Mouse (Mus musculus): ENCODE data around the gene Itgal. TPM values are rescaled to one million over a fixed set of nuclear protein-coding genes. Genes with fewer than 3 reads are reported as not detected.

Gene Itgal
- polyA plus RNA-seq, 1 experiment from 2014 or later, result 1.6 TPM

DNA sequence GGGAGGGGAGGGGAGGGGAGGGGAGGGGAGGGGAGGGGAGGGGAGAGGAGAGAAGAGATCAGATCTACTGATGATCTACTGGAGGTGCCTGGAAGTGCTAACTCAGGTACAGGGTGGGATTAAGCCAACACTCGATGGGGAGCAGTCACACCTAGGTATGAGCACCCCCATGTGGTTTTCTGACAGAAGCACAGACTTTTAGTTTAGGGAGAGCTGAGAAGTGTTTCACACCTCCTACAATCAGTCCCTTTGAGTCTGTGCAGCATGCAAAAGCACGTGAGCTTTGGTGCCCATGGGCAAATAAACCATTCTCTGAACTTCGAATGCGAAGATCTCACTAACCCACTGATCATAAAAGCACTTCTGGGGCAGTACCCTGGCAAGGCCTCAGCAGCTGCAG lies 46.3 kb downstream of the Itgal start:
- Histone ChIP-seq H3K4me2 (no peak overlapping the region), H3K4me1 (ENCODE audit: insufficient read depth) (0 out of 2 replicates have a peak, but pooled peaks cover 4% of the 10 kb centered on the region), H3K9ac (no peak overlapping the region), H3K4me3 (ENCODE audit: low read depth, low read length) (no peak overlapping the region), H3K27me3 (ENCODE audit: insufficient read depth, low read length) (no peaks in the 10 kb centered on the region), H3K9me3 (ENCODE audit: low read depth, low read length) (no peaks in the 10 kb centered on the region), H3K27ac (ENCODE audit: low read depth) (no peak overlapping the region), H3K36me3 (ENCODE audit: insufficient read depth) (peaks cover 28% of the 10 kb centered on the region)
- 0 out of 2 replicates have a peak, but pooled peaks have one; percentile 18 for TF ChIP-seq CTCF (IDR thresholded peaks at IDR 0.05; ENCODE audit: low read depth)
- 53% methylated on average over 4 of the region's 4 CpGs for WGBS
- DNase-seq (no peak), ATAC-seq (ENCODE audit: insufficient read depth) (no peak)

- H3K9me3 ChIP-seq (ENCODE audit: low read depth, low read length), result no peaks in the 10 kb centered on the region
- H3K4me3 ChIP-seq (ENCODE audit: low read depth, low read length), result no peak overlapping the region
- H3K27me3 ChIP-seq (ENCODE audit: insufficient read depth, low read length), result no peaks in the 10 kb centered on the region
- H3K27ac ChIP-seq (ENCODE audit: low read depth), result no peak overlapping the region
- DNase-seq (no peak), ATAC-seq (ENCODE audit: insufficient read depth) (no peak)
- H3K9ac ChIP-seq, result no peak overlapping the region
- H3K4me1 ChIP-seq (ENCODE audit: insufficient read depth), result 0 out of 2 replicates have a peak, but pooled peaks cover 4% of the 10 kb centered on the region
- peaks cover 28% of the 10 kb centered on the region for H3K36me3 ChIP-seq (ENCODE audit: insufficient read depth)
- no peak for TF ChIP-seq CTCF (IDR thresholded peaks at IDR 0.05; ENCODE audit: low read depth)
- 94% methylated on average over 7 of the region's 7 CpGs for WGBS
- H3K4me2 ChIP-seq, result no peak overlapping the region
Measured at GRCm38 (mm10) chr7:127342888-127343287, 46.8 kb downstream of the Itgal start.

GRCm38 (mm10) chr7:127343351-127344019 lies 47.4 kb downstream of the Itgal start:
- no peak overlapping the region for H3K4me2 ChIP-seq
- no peaks in the 10 kb centered on the region for H3K9me3 ChIP-seq (ENCODE audit: low read depth, low read length)
- H3K9ac ChIP-seq, result no peak overlapping the region
- DNase-seq, result no peak
- ATAC-seq (ENCODE audit: insufficient read depth), result no peak
- H3K27me3 ChIP-seq (ENCODE audit: insufficient read depth, low read length), result no peaks in the 10 kb centered on the region
- 91% methylated on average over 38 of the region's 38 CpGs for WGBS
- H3K27ac ChIP-seq (ENCODE audit: low read depth), result no peak overlapping the region
- H3K36me3 ChIP-seq (ENCODE audit: insufficient read depth), result peaks cover 28% of the 10 kb centered on the region
- H3K4me3 ChIP-seq (ENCODE audit: low read depth, low read length), result no peak overlapping the region
- no peak for TF ChIP-seq CTCF (IDR thresholded peaks at IDR 0.05; ENCODE audit: low read depth)
- 0 out of 2 replicates have a peak, but pooled peaks cover 4% of the 10 kb centered on the region for H3K4me1 ChIP-seq (ENCODE audit: insufficient read depth)

- TF ChIP-seq CTCF (IDR thresholded peaks at IDR 0.05; ENCODE audit: low read depth), result no peak
- H3K27ac ChIP-seq (ENCODE audit: low read depth), result no peak overlapping the region
- no peak for DNase-seq
- no peaks in the 10 kb centered on the region for H3K9me3 ChIP-seq (ENCODE audit: low read depth, low read length)
- ATAC-seq (ENCODE audit: insufficient read depth), result no peak
- peaks cover 28% of the 10 kb centered on the region for H3K36me3 ChIP-seq (ENCODE audit: insufficient read depth)
- peak overlapping the region; percentile 66 for H3K4me2 ChIP-seq
- peak overlapping the region; percentile 85 for H3K4me3 ChIP-seq (ENCODE audit: low read depth, low read length)
- H3K27me3 ChIP-seq (ENCODE audit: insufficient read depth, low read length), result no peaks in the 10 kb centered on the region
- peak overlapping the region; percentile 92 for H3K9ac ChIP-seq
- 89% methylated on average over 8 of the region's 8 CpGs for WGBS
- 0 out of 2 replicates have a peak, but pooled peaks cover 4% of the 10 kb centered on the region for H3K4me1 ChIP-seq (ENCODE audit: insufficient read depth)
Measured at GRCm38 (mm10) chr7:127344371-127344770, 48.3 kb downstream of the Itgal start.

GRCm38 (mm10) chr7:127345092-127345491 lies 49.0 kb downstream of the Itgal start:
- H3K36me3 ChIP-seq (ENCODE audit: insufficient read depth), result peaks cover 28% of the 10 kb centered on the region
- peak overlapping the region; percentile 92 for H3K9ac ChIP-seq
- DNase-seq, result peak; percentile 56
- peak overlapping the region; percentile 85 for H3K4me3 ChIP-seq (ENCODE audit: low read depth, low read length)
- peak overlapping the region; percentile 94 for H3K27ac ChIP-seq (ENCODE audit: low read depth)
- 0 out of 2 replicates have a peak, but pooled peaks cover 4% of the 10 kb centered on the region for H3K4me1 ChIP-seq (ENCODE audit: insufficient read depth)
- TF ChIP-seq CTCF (IDR thresholded peaks at IDR 0.05; ENCODE audit: low read depth), result no peak
- no peaks in the 10 kb centered on the region for H3K27me3 ChIP-seq (ENCODE audit: insufficient read depth, low read length)
- peak overlapping the region; percentile 66 for H3K4me2 ChIP-seq
- H3K9me3 ChIP-seq (ENCODE audit: low read depth, low read length), result no peaks in the 10 kb centered on the region
- WGBS, result under 1% methylated on average over 41 of the region's 42 CpGs
- peak; percentile 29; the same call in 1 of the 2 replicates for ATAC-seq (ENCODE audit: insufficient read depth)

GRCm38 (mm10) chr7:127345512-127346325 lies 49.7 kb downstream of the Itgal start, which contains the start of gene Zfp768:
Gene Zfp768 (minus strand): TSS chr7:127345589.
- DNase-seq (peak; percentile 94), ATAC-seq (ENCODE audit: insufficient read depth) (peak; percentile 93)
- H3K9me3 ChIP-seq (ENCODE audit: low read depth, low read length), result no peaks in the 10 kb centered on the region
- H3K4me3 ChIP-seq (ENCODE audit: low read depth, low read length), result peak within 1 kb of the TSS; percentile 85
- peak within 1 kb of the TSS; percentile 94 for H3K27ac ChIP-seq (ENCODE audit: low read depth)
- peak within 1 kb of the TSS; percentile 92 for H3K9ac ChIP-seq
- H3K4me2 ChIP-seq, result peak within 1 kb of the TSS; percentile 66
- WGBS, result under 1% methylated on average over 71 of the region's 76 CpGs
- no peaks in the 10 kb centered on the region for H3K27me3 ChIP-seq (ENCODE audit: insufficient read depth, low read length)
- H3K36me3 ChIP-seq (ENCODE audit: insufficient read depth), result peaks cover 28% of the 10 kb centered on the region
- 0 out of 2 replicates have a peak, but pooled peaks cover 4% of the 10 kb centered on the region for H3K4me1 ChIP-seq (ENCODE audit: insufficient read depth)
- no peak for TF ChIP-seq CTCF (IDR thresholded peaks at IDR 0.05; ENCODE audit: low read depth)

DNA sequence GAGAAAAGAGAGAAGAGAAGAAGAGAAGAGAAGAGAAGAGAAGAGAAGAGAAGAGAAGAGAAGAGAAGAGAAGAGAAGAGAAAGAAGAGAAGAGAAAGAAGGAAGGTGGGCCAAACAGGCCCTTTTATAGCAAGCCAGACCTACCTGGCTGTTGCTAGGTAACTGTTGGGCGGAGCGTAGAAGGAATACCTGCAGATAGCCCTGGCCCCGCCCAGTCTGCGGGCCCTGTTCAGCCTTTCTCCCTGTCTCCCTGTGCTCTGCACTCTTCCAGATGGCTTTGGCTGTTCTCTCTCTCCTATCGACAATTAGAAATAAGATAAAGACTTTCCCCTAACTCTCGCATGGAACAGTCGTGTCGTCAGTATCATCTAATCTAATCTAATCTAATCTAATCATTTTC lies 50.6 kb downstream of the Itgal start:
- peak overlapping the region; percentile 66 for H3K4me2 ChIP-seq
- peaks cover 21% of the 10 kb centered on the region for H3K36me3 ChIP-seq (ENCODE audit: insufficient read depth)
- H3K4me1 ChIP-seq (ENCODE audit: insufficient read depth), result 0 out of 2 replicates have a peak, but pooled peaks cover 4% of the 10 kb centered on the region
- no peak for ATAC-seq (ENCODE audit: insufficient read depth)
- WGBS, result 11% methylated on average over 8 of the region's 8 CpGs
- H3K9me3 ChIP-seq (ENCODE audit: low read depth, low read length), result no peaks in the 10 kb centered on the region
- no peaks in the 10 kb centered on the region for H3K27me3 ChIP-seq (ENCODE audit: insufficient read depth, low read length)
- no peak for TF ChIP-seq CTCF (IDR thresholded peaks at IDR 0.05; ENCODE audit: low read depth)
- peak overlapping the region; percentile 85 for H3K4me3 ChIP-seq (ENCODE audit: low read depth, low read length)
- no peak overlapping the region for H3K9ac ChIP-seq
- DNase-seq, result peak; percentile 74
- peak overlapping the region; percentile 94; the same call in 1 of the 2 replicates for H3K27ac ChIP-seq (ENCODE audit: low read depth)
